Mouse (Mus musculus) MEL-GATA-1-ER (cell line): ENCODE results near the gene Ubr2.

Source experiments
- DNase-seq: peaks from one replicate; pipeline ENCODE4 v3.0.0-alpha.2; 2012; ENCODE audit warnings: low read depth; ENCODE audit errors: extremely low read depth

Gene Ubr2

DNA sequence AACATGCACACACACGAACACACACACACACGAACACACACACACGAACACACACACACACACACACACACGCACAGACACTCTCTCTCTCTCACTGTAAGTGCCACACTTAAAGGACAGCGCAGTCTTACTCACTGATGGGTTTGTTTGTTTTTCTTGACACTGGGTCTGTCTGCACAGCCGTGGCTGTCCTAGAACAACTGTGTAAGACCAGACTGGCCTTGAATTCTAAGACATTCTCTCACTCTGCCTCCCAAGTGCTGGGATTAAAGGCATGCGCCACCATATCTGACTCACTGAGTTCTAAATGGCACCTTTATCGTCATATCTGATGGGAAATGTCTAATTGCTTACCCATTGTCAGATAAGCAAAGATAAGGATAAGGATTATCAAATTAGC, 7.1 kb downstream of the Ubr2 start:
- no peak for DNase-seq

DNA sequence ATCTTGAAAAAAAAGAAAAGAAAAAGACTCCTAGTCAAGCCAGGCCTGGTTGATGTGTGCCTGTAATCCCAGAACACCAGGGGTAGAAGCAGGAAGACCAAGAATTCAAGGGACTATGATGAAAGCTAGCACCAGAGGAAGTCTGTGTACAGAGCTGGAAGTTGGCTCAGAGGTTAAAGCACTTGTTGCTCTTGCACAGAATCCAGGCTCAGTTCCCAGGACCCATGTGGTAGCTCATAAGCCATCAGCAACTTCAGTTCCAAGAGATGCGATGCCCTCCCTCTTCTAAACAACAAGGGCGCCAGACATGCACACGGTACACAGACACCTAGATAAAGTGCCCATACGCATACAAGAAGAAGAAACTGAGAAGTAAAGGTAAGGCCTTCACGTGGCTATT, 8.0 kb downstream of the Ubr2 start:
- DNase-seq, result no peak

DNA sequence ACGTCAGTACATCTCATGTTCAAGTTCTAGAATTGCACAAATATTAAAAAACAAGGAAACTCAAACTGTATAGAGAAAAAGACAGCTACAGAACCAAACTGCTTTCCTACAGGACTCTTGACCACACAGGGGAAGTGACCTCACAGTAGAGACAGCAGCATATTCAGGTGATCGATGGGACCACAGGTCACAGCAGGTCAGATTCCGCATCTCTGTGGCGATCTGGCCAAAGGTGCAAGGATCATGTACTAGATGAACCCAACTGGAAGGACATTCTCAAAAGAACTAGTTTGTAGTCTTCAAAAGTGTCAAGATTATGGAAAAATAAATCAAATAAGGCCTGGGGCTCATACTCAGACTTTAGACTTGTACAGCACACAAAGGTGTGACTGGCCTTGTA, 11.5 kb downstream of the Ubr2 start:
- no peak for DNase-seq

DNA sequence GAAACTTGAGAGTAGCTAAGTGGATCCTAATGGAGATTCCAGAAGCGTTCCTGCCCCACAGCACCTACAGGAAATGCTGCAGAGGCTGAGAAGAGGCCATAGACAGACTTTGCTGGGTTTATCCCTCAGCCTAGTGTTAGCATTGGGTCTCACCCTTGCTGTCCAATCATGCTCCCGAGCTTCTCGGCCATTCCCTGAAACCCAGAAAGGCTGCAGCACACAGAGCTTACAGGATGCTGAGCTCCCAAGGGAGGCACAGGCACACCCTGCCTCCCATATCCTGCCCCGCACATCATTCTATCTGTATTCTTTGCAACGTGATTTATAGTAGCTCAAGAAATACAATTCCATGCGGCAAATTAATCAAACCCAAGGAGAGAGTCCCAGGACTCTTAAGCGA, 13.9 kb downstream of the Ubr2 start:
- DNase-seq, result no peak

DNA sequence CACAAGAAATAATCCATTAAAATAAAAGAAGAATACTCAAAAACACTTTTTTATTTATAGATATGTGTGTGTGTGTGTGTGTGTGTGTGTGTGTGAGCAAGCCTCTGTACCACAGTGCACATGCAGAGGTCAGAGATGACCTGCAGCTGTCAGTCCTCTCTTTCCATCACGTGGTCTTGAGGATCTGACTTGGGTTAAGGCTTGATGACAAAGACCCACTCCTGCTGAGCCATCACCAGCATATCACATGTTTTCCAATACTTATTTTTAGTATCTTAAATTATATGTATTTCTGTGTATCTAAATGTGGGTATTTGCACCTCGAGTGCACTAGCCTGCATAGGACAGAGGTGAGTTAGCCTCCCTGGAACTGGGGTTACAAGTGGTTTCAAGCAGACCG, 14.7 kb downstream of the Ubr2 start:
- no peak for DNase-seq

DNA sequence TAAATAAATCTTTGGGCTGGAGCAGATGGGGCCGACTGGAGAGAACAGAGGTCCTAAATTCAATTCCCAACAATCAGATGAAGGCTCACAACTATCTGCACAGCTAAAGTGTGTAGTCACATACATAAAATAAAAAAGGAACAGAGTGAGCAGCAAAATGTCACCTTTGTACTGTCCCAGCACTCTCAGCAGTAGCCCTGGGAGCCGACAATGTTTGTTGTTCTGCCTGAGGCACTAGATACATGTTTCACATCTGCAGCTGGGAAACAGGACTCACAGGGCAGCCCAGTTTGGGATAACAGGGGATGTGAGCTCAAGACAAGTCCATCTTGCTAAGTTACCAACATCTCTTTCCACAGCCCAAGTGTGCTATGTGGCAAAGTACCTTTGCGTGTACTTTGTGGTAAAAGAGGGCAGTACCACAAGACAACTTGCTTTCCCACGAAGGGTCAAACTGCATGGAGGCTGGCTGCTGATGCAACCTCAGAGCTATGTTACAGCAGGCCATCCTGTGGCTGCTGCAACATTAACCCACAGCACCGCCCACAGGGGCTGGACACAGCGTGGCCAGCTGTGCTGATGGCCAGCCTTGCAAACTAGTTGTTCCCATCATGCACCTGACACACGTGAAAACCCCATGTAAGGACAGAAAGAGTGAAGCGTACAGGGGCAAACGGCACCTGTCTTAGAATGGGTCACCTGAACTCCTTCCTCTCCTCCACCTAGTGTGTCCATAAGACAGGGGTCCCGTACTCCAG, 15.5 kb downstream of the Ubr2 start:
- no peak for DNase-seq

DNA sequence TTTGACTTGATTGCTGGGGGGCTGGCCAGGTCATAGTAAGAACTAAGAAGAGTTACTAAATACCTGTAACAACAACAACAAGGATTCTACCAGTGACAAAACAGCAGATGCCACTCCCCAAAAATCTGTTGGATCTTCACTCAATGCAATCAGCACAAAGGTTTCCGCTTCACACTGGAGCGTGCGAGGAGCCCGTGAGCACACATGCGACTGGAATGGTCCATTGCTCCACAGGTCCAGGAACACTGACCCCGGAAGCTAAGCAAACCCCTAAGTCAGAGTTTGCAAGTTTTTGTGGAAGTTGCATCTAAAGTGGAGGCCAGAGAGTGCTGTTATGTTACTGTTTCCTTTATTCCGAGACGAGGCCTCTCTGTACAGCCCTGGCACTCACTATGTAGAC, 16.7 kb downstream of the Ubr2 start:
- no peak for DNase-seq

DNA sequence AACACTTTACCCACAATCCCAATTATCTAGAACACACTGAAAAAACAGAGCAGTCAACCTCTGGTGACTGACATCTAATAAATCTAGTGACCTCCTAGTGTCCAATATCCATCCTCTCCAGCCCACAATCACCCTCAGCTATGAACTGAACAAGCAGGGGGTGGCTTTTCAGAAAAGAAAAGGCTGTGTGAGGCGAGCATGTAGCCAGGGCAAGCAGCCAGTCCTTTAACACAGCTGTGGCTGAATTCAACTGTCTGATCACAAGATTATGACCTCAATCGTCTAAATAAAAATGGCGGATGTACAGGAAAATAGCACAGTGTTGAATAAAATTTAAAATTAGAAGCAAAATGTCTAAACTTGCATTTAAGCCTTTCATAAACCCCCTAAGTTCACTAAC, 22.7 kb downstream of the Ubr2 start:
- DNase-seq, result no peak

DNA sequence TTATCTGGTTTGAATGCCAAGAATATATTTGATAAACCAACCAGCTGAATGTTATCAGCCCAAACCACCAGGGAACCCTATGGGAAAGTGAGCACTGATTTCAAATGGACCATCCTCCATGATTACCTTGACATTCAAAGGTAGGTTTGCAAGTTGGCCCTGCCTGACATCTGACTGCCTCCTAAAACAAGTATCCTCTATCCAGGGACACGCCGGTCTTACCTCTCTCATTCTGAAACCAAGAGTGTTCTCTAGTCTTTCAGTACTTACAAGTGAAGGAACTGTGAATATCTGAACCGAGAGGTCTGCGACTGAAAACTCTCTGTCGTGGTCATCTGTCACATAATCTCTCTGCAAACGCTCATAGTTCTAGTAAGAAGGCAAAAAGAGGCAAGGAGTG, 30.3 kb downstream of the Ubr2 start:
- DNase-seq, result no peak

DNA sequence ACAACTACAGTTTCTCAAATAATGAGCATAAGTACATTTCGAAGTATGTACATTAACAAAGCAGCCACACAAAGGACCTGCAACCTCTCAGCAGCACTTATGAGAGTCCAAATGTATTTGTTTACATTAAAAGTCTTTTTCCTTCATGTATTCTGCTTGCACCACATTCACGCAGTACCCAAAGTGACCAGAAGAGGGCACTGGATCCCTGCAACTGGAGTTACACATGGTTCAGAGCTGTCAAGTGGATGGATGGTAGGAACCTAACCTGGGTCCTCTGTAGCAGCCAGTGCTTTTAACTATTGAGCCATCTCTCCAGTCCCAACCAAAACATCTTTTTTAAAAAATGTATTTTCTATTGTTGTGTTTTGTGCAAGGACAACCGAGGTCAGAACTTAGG, 35.2 kb downstream of the Ubr2 start:
- DNase-seq, result peak; percentile 42

DNA sequence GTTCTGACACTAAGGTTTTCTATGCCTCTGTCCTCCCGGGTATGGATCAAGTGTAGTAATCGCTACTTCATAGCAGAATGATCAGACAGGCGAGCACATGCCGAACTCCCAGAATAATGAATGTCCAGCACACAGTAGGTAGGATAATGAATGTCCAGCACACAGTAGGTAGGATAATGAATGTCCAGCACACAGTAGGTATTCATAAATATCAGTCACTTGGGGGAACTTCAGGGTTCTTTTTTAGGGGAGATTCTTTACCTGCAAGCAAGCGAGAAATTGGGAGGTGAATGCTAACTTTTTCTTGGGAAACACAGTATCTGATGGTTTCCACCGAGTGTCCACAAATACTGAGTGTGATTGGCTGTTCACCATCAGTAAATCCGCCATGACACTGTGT, 37.8 kb downstream of the Ubr2 start:
- no peak for DNase-seq

DNA sequence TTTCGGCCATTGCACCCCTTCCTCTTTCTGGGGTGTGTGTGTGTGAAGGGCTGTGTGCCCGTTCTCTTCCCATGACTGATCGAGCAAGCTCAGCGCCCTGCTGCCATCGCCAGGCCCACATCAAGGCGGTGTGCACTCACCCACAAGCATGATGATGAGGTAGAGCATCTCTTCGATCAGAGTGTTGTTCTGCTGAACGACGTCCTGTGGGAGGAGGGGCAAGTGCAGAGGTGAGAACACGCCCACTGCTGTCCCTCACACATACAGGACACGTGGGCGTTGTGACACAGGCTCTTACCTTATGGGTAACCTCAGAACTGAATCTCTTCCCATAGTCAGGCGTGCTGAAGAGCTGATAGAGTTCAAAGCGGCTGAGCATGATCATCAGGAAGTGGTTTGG, 43.5 kb downstream of the Ubr2 start:
- DNase-seq, result no peak

DNA sequence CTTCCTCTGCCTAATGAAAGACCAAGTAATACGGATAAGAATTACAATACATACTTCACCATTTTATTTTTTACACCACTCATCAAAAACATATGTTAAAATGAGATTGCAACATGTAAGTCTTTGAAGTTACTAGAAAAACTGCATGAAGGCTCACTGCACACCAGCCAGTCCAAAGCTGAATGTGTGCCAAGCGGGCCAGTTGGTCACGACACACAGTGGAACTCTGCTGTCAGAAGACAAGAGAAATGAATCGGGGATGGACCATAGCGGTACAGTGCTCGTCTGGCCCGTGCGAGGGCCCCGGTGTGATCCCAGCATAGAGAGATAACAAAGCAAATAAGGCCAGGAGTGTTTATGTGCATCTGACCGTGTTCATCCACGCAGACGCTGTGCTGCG, 47.2 kb downstream of the Ubr2 start:
- no peak for DNase-seq

DNA sequence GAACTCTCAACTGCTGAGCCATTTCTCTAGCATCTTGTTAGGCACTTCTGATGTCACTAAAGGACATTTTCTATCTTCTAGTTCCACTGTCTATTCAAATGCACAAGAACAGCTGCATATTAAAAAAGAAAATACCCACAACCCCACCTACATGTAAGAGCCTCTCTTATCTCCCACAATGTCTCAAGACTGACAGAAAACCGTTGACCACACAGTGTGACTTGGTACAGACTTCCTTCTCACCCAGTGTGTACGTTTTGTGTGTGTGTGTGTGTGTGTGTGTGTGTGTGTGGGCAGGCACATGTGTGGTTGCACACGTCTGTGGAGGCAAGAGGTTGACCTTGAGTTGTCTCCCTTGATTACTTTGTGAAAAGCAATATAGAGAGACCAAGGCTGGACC, 48.2 kb downstream of the Ubr2 start:
- DNase-seq, result peak; percentile 49

DNA sequence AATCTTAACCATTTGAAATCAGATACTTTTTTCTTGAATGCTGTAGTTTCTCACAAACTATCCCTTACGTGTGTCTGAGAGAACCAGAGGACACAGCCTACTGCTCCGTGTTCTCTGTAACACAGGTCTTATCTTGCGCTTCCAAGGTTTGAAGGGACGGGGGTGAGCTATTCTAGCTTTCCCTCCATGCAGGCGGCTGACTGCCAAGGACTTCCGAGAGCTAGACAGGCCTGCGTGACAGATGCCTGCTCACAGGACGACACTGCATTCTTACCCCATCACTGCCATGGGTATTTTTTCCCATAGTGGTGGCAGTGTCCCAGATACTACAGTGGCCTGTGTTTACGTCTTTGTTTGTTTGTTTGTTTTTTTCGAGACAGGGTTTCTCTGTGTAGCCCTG, 50.1 kb downstream of the Ubr2 start:
- no peak for DNase-seq

DNA sequence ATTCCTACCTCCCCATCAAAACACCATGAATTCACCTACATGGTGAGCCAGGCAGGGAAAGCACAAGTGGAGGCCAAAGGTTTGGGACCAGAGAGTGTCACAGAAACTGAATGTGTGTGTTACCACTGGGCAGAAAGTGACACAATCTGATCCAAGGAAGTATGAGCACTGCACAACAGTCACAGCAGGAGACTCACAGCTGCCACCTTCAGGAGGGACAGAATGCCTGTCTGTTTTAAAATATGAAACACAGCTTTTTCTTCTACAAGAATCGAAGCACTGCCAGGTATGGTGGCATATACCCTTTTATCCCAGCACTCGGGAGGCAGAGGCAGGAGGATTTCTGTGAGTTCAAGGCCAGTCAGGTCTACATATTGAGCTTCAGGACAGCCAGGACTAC, 52.3 kb downstream of the Ubr2 start:
- no peak for DNase-seq

DNA sequence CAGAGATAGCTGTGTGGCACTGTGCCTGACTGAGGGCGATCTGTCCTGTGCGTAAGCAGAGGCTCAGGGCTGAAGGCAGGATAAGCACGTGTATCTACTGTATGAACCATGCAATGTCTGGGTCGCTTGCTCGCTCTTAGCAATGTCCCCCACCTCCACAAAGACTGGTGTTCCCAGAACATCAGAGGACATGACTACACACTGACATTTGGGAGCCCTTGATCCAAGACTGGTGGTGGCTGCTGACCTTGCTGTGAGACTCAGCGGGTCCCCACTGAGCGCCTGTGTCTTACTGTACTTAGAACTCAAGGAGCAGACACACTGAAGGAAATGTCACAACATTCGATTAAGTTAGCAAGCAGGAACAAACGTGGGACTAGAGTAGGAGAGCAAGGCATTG, 64.1 kb downstream of the Ubr2 start:
- no peak for DNase-seq

DNA sequence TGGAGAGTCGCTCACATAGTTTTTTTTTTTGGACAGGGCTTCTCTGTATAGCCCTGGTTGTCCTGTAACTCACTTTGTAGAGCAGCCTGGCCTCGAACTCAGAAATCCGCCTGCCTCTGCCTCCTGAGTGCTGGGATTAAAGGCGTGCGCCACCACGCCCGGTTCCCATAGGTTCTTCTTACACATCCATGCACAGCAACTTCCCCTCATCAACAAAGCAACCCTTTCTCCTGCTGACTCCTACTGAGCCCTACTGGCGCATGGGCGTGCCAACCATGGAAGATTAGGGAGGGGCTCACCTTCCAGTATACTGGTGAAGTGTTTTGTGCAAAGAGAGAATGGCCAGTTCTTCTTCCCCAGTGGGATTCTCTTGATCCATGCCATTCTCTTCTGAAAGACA, 67.9 kb downstream of the Ubr2 start:
- no peak for DNase-seq

DNA sequence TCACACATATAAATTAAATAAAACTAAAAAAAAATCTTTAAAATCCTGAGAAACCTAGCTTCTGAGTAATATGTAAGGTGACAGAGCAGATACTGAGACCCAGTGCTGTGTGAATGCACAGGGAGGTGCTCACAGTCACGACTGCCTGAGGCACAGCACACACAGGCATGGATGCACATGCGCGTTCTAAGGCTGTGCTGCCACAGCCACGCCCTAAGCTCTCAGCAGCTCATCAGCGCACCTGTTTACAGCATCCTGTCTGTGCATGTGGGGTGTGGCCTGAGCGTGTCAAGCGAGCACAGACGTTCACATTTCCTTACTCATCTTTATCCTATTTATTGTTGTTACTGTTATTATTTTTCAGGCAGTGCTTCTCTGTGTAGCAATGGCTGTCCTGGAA, 69.9 kb downstream of the Ubr2 start:
- no peak for DNase-seq

DNA sequence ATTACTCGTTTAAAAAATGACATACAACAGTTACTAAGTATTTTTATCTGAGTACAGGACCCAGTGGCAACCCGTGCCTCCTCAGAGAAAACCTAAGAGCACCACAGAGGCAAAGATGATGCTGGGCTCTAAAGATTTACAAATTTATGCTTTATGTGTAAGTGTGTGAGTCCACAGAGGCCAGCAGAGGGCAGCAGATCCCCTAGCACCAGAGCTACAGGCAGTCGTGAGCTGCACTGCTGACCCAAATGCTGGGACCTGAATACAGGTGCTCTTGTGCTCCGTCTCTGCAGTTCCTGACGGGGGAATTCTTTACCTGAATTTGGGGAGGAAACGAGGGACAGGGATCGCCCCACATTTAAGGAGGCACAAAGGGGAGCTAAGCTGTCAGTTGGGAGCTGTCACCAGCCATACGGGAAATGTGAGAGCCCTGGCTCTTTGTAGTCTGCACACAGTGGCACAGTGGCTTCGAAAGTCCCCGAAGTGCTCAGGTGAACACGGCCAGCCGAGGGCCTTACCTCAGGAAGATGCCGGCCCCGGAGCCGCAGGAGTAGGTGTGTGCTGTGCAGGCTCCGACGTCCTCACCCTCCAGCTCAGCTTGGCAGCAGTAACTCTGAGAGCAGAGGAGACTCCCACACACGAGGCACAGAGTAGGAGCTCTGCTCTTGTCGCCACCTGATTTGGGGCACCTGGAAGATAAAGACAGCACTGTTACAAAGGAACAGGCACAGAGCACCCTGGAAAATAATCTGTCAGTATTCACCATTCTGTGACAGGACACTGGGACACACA, 76.6 kb downstream of the Ubr2 start:
- peak; percentile 28 for DNase-seq

DNA sequence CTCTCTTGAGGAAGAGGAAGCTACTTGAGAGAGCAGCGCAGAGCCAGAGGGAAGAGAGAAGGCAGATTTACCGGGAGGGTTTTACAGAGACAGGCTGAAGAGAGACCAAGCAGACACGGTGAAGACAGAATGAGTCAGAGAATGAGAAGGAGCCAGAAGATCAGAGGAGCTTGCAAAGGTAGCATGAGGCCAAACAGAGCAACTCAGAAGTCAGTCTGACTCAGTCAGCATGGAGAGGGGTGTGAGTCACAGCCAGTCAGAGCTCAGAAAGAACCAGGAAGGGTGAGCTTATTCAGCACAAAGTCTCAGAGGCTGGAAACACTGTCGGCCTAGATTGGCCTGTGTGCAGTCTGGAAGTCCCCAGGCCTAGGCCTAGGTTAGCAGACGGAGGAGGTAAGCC, 77.4 kb downstream of the Ubr2 start:
- no peak for DNase-seq

DNA sequence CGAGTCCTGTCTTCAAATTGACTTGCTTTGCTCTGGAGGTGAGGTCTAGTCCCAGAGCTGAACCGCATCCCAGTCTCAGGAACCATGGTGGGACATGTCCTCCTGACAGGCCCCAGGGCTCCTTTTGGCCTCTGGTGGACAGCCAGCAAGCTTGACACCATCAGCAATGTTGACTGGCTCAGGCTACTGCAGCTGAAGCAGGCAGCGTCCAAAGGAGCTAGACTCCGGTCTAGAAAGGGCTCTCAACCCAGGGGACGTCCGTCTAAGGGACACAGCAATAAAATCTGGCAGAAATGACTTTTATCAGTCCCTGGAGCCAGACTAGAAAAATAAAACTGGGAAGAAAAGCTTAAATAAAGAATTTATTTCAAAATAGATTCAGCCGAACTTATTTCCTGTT, 80.5 kb downstream of the Ubr2 start:
- DNase-seq, result no peak

DNA sequence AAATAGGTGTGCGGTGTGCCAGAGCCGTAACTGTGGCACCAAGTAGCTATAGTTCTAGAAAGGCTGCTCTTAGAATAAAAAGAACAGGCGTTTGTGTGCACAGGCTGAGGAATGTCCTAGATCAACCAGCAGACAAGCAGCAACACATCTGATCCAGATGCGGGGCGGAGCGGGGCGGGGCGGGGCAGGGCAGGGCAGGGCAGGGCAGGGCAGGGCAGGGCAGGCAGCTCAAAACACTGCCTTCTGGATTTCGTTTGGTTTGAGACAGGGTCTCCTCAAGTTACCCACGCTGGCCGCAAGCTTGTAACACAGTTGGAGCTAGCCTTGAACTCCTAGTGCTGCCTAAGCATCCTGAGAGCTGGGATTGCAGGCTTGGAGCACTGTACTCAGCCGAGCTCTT, 81.1 kb downstream of the Ubr2 start:
- no peak for DNase-seq
